Mouse (Mus musculus) ES-Bruce4 (cell line): ENCODE measurements at regions not wholly inside any gene's neighbourhood (a gene's known extent, or its start where the extent isn't known, plus 50 kb on each side); places are given as distances from the start of the nearest gene placed in this dataset.

Experiments used
- H3K27ac ChIP-seq: 2 replicates; pipeline ENCODE4 v1.5.1; 2012; ENCODE audit warnings: low read length, inconsistent platforms; ENCODE audit not compliant: insufficient read depth
- H3K27me3 ChIP-seq: 2 replicates; pipeline ENCODE4 v1.6.1; 2012; ENCODE audit warnings: mild to moderate bottlenecking, low read length, inconsistent platforms; ENCODE audit not compliant: control insufficient read depth, poor library complexity, insufficient read depth, severe bottlenecking
- H3K36me3 ChIP-seq: 2 replicates; pipeline ENCODE4 v1.6.1; 2012; ENCODE audit warnings: inconsistent platforms, mild to moderate bottlenecking, low read length, moderate library complexity; ENCODE audit not compliant: control insufficient read depth, poor library complexity, insufficient read depth, severe bottlenecking
- H3K4me1 ChIP-seq: one replicate; pipeline ENCODE4 v1.8.1; 2011; ENCODE audit warnings: low read length; ENCODE audit not compliant: control insufficient read depth, insufficient read depth
- H3K4me3 ChIP-seq: 2 replicates; pipeline ENCODE4 v1.5.1; 2011; ENCODE audit warnings: low read depth, mild to moderate bottlenecking, low read length
- H3K9ac ChIP-seq: 2 replicates; pipeline ENCODE4 v1.6.1; 2012; ENCODE audit warnings: low read depth, mild to moderate bottlenecking, inconsistent platforms; ENCODE audit not compliant: poor library complexity, severe bottlenecking
- H3K9me3 ChIP-seq: replicated peaks from 2 replicates; pipeline ENCODE4 v1.6.1; 2012; ENCODE audit warnings: mild to moderate bottlenecking, low read length, inconsistent platforms; ENCODE audit not compliant: control insufficient read depth, poor library complexity, insufficient read depth, severe bottlenecking
- CTCF ChIP-seq: IDR thresholded peaks from one replicate; pipeline ENCODE4 v1.8.1; 2011; ENCODE audit warnings: low read depth, low read length
- EP300 ChIP-seq: IDR thresholded peaks from 2 replicates; pipeline ENCODE4 v1.6.1; 2011; ENCODE audit warnings: low read depth, low read length; ENCODE audit not compliant: insufficient read depth
- POLR2A ChIP-seq: IDR thresholded peaks from one replicate; pipeline ENCODE4 v1.8.1; 2011; ENCODE audit warnings: low read length; ENCODE audit not compliant: insufficient read depth

DNA sequence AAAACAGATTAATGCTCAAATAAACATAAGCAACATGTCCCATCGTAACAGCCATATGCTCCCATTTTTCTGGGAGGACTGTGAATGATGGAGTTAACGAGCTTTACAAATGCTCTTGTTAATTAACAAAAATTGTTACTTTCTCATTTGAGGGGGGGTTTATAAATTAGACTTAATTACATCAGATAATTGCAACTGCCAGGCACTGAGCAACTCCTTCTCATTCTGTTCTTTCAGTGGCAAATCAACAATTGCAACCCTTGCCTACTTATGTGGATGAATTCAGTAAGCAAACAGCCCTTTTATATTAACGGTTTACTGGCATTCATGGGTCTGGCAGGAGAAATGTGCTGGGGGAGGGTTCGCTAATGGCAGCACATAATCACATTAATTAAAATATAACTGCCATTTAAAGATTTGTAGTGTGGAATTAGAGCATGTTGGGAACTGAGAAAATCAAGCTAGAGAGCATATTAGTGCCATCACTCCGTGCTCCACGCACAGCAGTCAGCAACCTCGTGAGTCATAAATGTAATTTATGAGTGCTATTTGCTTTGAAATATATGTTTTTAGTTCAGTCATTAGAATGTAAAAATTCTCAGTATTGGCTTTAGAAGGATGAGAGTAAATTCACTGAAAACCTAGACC, 266.9 kb upstream of the 1700008P02Rik start:
- no peaks in the 10 kb centered on the region for H3K27me3 ChIP-seq
- TF ChIP-seq POLR2A (no peak), EP300 (no peak), CTCF (no peak)
- no peaks in the 10 kb centered on the region for H3K9me3 ChIP-seq
- no peaks in the 10 kb centered on the region for H3K36me3 ChIP-seq
- H3K9ac ChIP-seq: no peak overlapping the region
- no peaks in the 10 kb centered on the region for H3K4me1 ChIP-seq
- H3K27ac ChIP-seq: no peak overlapping the region
- H3K4me3 ChIP-seq: no peak overlapping the region

DNA sequence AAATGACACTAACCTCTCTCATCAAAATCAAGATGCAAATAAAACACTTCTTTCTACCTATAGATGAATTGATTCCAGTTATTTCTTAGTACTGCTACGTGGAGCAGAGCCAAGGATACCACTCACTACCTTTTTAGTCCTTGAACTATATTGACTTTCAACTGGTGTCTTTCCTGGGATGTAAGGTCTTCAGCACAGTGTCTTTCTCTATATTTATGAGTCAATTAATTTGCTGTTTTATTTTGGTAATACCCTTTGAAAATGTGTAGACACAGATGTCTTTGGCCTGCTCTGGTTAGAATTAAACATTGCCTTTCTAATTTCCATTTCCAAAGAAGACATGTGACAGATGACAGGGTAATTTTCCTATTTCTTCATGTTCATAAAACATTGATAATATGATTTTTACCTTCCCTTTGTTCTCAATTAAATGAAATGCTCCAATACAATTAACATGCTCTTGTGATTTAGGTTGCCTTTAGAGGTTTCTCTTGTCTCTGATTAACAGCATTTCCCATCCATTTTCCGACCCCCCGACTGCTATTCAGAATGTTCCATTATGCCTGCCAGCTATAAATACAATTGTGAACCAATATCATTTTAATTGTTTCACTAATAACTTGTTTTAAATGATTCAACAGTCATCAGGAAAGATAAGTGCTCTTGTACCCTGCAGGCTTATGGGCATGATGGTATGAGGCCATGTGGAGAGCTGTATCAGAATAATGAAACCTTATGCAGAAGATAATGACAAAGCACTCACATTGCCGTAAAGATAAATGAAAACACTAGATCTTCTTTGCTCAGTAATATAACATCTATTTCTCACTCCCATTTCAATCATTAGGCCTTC, 266.2 kb upstream of the 1700008P02Rik start:
- Histone ChIP-seq H3K27me3 (no peaks in the 10 kb centered on the region), H3K4me3 (no peak overlapping the region), H3K4me1 (no peaks in the 10 kb centered on the region), H3K27ac (no peak overlapping the region), H3K36me3 (no peaks in the 10 kb centered on the region), H3K9me3 (no peaks in the 10 kb centered on the region), H3K9ac (no peak overlapping the region)
- TF ChIP-seq EP300: no peak
- TF ChIP-seq POLR2A: no peak
- TF ChIP-seq CTCF: no peak

DNA sequence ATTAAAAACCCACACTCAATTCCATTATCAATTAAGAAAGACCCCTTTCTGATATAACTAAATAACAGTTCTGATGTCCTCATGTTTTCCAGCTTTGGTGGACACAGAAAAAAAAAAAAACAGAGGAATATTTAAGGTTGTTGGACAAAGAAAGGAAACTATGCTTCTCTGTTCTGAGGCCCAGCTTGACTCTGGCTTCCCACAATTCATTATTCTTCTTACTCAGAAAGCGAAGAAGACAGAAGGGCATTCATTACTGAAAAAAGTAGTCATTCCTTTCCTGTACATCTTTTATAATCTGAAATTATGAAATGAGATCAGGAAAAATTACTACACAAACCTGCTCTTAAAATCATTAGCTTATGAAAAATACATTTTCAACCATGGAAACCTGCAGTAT, 263.2 kb upstream of the 1700008P02Rik start:
- Histone ChIP-seq H3K4me1 (no peaks in the 10 kb centered on the region), H3K27ac (no peak overlapping the region), H3K27me3 (no peaks in the 10 kb centered on the region), H3K9ac (no peak overlapping the region), H3K36me3 (no peaks in the 10 kb centered on the region), H3K4me3 (no peak overlapping the region), H3K9me3 (no peaks in the 10 kb centered on the region)
- TF ChIP-seq POLR2A (no peak), EP300 (no peak), CTCF (no peak)

DNA sequence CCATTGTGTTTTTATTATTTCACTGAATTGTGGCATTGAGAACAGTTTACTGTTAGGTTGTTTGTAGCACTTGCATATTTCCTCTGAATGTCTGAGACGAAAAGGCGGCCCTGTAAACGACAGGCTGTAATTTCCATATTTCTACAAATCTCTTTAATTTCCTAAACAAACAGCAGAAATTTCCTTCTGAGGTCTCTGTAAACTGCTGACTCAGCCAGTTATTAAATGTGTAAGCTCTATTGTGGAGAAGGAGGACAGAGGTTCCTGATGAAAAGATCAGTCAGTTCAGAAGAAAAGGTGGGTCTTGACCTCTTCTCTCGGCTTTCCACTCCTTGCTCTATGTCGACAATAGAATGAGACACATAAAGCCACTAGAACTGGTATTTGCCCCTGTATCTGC, 256.0 kb upstream of the 1700008P02Rik start:
- Histone ChIP-seq H3K4me1 (no peaks in the 10 kb centered on the region), H3K27me3 (no peaks in the 10 kb centered on the region), H3K27ac (no peak overlapping the region), H3K9me3 (peaks cover 17% of the 10 kb centered on the region), H3K9ac (no peak overlapping the region), H3K4me3 (no peak overlapping the region), H3K36me3 (no peaks in the 10 kb centered on the region)
- TF ChIP-seq POLR2A: no peak
- TF ChIP-seq EP300: no peak
- TF ChIP-seq CTCF: no peak

DNA sequence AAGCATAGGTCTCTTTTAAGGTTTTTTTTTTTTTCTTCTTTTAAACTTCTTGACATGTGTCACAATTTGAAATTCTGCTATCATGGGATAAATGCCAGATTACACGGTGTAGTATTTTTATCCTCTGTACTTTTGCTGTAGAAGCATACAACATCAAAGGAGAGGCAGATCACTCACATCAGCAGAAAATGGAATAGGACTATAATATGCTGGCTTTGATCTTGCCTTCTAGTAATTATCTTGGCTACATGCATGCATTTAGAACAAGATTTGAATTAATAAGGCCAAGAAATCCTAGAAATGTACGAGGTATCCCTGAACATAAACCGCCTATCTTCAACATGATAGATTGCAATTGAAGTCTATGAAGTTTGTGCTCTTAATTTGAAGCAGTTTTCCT, 251.9 kb upstream of the 1700008P02Rik start:
- no peak overlapping the region for H3K4me3 ChIP-seq
- no peak overlapping the region for H3K9ac ChIP-seq
- H3K27ac ChIP-seq: no peak overlapping the region
- no peak for TF ChIP-seq CTCF
- TF ChIP-seq EP300: no peak
- TF ChIP-seq POLR2A: no peak
- no peaks in the 10 kb centered on the region for H3K36me3 ChIP-seq
- H3K27me3 ChIP-seq: no peaks in the 10 kb centered on the region
- H3K9me3 ChIP-seq: peaks cover 17% of the 10 kb centered on the region
- no peaks in the 10 kb centered on the region for H3K4me1 ChIP-seq

DNA sequence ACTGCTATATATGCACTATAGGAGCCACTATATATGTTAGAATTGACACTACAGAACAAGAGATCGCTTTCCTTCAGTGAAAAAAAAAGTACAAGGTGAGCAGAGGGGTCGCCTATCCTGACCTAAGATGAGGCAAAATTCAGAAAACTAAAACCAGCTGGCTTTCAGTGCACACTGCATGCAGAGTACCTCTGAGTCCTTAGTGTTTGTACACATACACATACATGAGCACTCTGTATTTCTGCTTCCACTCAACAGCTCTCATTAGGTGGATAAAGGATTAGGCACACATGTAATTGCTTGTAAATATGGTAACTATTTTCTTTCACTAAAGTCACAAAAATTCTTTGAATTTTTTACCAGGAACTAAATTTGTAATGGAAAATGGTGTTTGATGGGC, 251.5 kb upstream of the 1700008P02Rik start:
- no peak overlapping the region for H3K9ac ChIP-seq
- H3K4me1 ChIP-seq: no peaks in the 10 kb centered on the region
- H3K27ac ChIP-seq: no peak overlapping the region
- no peaks in the 10 kb centered on the region for H3K27me3 ChIP-seq
- H3K36me3 ChIP-seq: no peaks in the 10 kb centered on the region
- no peak for TF ChIP-seq CTCF
- TF ChIP-seq EP300: no peak
- TF ChIP-seq POLR2A: no peak
- H3K4me3 ChIP-seq: no peak overlapping the region
- H3K9me3 ChIP-seq: peaks cover 17% of the 10 kb centered on the region
